Mouse (Mus musculus) midbrain, postnatal 0 days (tissue): ENCODE measurements around the gene Gm3448. TPM values are rescaled to one million over a fixed set of nuclear protein-coding genes. Genes with fewer than 3 reads are reported as not detected.

Source experiments
- ATAC-seq: fragments of 200-750 bp; cut with Nextera tagmentation; 2 replicates; pipeline ENCODE4 v1.8.0; 2017; ENCODE audit warnings: moderate number of reproducible peaks, mild to moderate bottlenecking, moderate TSS enrichment, moderate library complexity; ENCODE audit not compliant: low FRiP score
- DNase-seq: peaks from one replicate; pipeline ENCODE4 v3.0.0-alpha.2; 2015; ENCODE audit warnings: low spot score
- H3K27ac ChIP-seq: fragments of 300-500 bp; sonication (generic); 2 replicates; pipeline ENCODE4 v1.5.1; 2014; ENCODE audit warnings: low read depth, mild to moderate bottlenecking, low read length, mixed read lengths
- H3K27me3 ChIP-seq: fragments of 300-500 bp; sonication (generic); 2 replicates; pipeline ENCODE4 v1.6.1; 2014; ENCODE audit warnings: low read length, control low read depth, mixed read lengths; ENCODE audit not compliant: insufficient read depth
- H3K36me3 ChIP-seq: fragments of 300-500 bp; sonication (generic); 2 replicates; pipeline ENCODE4 v1.6.1; 2014; ENCODE audit warnings: low read length, control low read depth, mixed read lengths; ENCODE audit not compliant: insufficient read depth
- H3K4me1 ChIP-seq: fragments of 300-500 bp; sonication (generic); 2 replicates; pipeline ENCODE4 v1.6.1; 2014; ENCODE audit warnings: mild to moderate bottlenecking, control low read depth, antibody characterized with exemption, low read length, mixed read lengths; ENCODE audit not compliant: insufficient read depth
- H3K4me2 ChIP-seq: fragments of 300-500 bp; sonication (generic); 2 replicates; pipeline ENCODE4 v1.6.1; 2014; ENCODE audit warnings: low read depth, mild to moderate bottlenecking, low read length, mixed read lengths; ENCODE audit not compliant: poor library complexity, severe bottlenecking
- H3K4me3 ChIP-seq: fragments of 300-500 bp; sonication (generic); 2 replicates; pipeline ENCODE4 v1.5.1; 2014; ENCODE audit warnings: low read depth, mild to moderate bottlenecking, low read length, moderate library complexity
- H3K9ac ChIP-seq: fragments of 300-500 bp; sonication (generic); replicated peaks from 2 replicates; pipeline ENCODE4 v1.6.1; 2014; ENCODE audit warnings: mild to moderate bottlenecking, low read length, moderate library complexity, mixed read lengths; ENCODE audit not compliant: poor library complexity, severe bottlenecking
- H3K9me3 ChIP-seq: fragments of 300-500 bp; sonication (generic); 2 replicates; pipeline ENCODE4 v1.6.1; 2016; ENCODE audit warnings: low read length, control low read depth
- CTCF ChIP-seq: IDR thresholded peaks from 2 replicates; pipeline ENCODE4 v1.5.1; 2016; ENCODE audit warnings: antibody characterized with exemption, mild to moderate bottlenecking
- WGBS: fragments of 180-500 bp; shearing (Covaris S2); extraction: QIAGEN DNeasy Blood & Tissue Kit; methylation state at CpG from one replicate; pipeline ENCODE4 v1.1.7; 2014; 5-methylcytosine and 5-hydroxymethylcytosine counted together
- polyA plus RNA-seq: library from polyadenylated mRNA; unstranded; fragments of >200 nt; fragmentation: Nextera tagmentation; extraction: Ambion mirVana; gene quantifications from 2 replicates; pipeline ENCODE4 v1.2.1, GENCODE M21; 2015
- total RNA-seq: library from RNA; depleted of rRNA; stranded (reverse); fragments of >200 nt; gene quantifications from 2 replicates; pipeline ENCODE4 v1.2.3, GENCODE M21; 2014

Gene Gm3448
- total and polyA plus RNA-seq, 2 experiments from 2014 or later: 0.99 to 3.1 TPM

DNA sequence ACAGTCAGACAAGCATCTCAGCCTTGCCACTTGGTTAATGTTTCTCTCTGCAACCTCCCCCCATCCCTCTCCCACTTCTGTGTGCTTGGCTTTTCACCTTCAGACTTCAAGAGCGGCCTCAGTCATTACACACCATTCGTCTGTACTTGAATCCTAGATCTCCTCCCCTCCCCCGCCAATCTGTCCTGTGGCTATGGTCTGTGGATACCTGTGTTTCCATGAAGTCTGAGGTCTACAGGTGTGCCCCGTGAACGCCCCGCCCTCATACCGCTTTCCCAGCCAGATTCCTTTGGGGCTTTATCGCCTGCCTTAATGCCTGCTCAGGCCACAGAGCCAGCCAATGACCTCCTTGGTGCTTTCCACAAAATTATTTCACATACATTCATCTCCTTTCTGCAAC is 33.7 kb upstream of the Gm3448 start:
- Histone ChIP-seq H3K4me1 (no peaks in the 10 kb centered on the region), H3K4me3 (no peak overlapping the region), H3K9ac (no peak overlapping the region), H3K27ac (no peak overlapping the region), H3K9me3 (no peaks in the 10 kb centered on the region), H3K4me2 (no peak overlapping the region), H3K27me3 (no peaks in the 10 kb centered on the region; the same call in 1 of the 2 replicates), H3K36me3 (no peaks in the 10 kb centered on the region)
- no peak for TF ChIP-seq CTCF
- ATAC-seq (no peak), DNase-seq (no peak)
- WGBS: 84% methylated on average over 8 of the region's 8 CpGs

DNA sequence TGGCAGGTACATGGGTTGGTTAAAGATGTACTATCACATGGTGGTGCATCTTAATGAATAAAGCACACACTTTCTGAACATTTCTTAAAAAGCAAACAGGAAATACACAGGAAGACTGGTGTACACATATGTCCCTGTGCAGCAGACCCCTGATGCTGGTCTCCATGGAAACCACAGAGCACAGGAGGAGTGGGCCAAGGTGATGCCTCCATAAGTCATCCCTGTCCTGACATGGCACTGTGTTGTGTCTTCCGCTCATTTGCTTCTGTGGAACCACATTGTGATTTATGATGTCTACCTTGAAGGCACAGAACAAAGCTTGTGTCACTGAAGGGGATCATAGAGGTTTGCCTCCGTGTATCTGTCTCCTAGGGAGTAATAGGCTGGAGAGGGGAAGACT is 30.9 kb upstream of the Gm3448 start:
- H3K4me1 ChIP-seq: no peaks in the 10 kb centered on the region

DNA sequence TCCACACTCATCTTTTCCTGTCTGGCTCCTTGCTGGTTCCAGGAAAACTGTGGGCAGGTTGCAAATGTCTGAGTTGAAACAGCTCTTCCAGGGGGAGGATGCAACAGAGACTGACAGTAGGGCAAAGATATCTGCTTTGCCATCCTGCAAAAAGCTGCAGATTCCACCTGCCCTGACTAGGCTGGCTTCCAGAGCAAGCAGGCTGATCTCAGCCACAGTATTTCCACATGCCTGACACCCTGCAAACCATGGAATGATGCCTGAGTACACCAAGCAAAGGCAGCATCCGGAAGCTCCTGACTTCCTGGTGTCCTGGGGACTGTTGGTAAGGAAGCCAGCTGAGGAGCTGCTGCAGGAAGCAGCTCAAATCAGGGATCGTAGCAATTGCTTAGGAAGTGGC is 27.8 kb upstream of the Gm3448 start:
- ATAC-seq (no peak), DNase-seq (no peak)
- Histone ChIP-seq H3K4me3 (no peak overlapping the region), H3K36me3 (0 out of 2 replicates have a peak, but pooled peaks cover 4% of the 10 kb centered on the region), H3K27me3 (no peaks in the 10 kb centered on the region), H3K4me2 (no peak overlapping the region), H3K9ac (no peak overlapping the region), H3K27ac (no peak overlapping the region), H3K4me1 (0 out of 2 replicates have a peak, but pooled peaks cover 5% of the 10 kb centered on the region), H3K9me3 (no peaks in the 10 kb centered on the region)
- TF ChIP-seq CTCF: no peak
- WGBS: 77% methylated on average over 2 of the region's 2 CpGs

More for the DNA sequence above, 30.9 kb upstream of the Gm3448 start:
- no peak for TF ChIP-seq CTCF
- DNase-seq (no peak), ATAC-seq (no peak)
- WGBS: 100% methylated on average over 2 of the region's 2 CpGs
- Histone ChIP-seq H3K9me3 (no peaks in the 10 kb centered on the region), H3K4me3 (no peak overlapping the region), H3K4me2 (no peak overlapping the region), H3K36me3 (no peaks in the 10 kb centered on the region), H3K27me3 (no peaks in the 10 kb centered on the region), H3K27ac (no peak overlapping the region), H3K9ac (no peak overlapping the region)

DNA sequence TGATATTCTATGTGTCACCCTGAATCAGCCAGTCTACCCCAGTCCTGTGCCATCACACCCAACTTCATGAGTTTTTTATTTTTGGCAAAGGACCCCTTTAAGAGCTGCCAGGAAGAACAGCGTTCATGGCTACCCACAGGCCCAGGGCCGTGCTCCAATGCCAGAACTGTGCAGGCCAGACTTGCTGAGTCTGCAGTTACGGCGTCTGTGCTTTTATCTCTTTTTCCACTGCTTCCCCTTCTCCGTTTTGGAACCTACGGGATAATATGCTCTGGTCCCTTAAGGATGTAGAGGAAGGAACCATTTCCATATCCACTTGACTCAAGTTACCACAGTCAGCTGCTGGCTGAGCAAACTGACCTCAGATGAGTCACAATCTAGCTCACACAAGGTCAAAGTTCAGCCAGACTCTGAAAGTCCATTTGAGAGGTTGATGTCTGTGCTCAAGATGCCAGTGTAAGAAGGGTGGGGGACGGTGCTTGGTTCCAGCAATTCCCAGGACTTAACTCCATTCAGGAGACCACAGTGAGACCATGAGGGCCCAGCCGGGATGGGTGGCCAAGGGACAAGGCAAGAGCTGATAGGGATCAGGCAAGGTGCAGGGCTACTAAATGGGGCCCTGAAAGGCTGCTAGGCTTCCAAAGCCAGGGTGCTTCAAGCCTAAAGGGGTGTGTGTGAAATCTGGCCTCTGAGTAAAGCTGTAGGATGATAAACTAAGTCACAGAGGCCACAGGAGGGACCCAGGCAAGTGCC is 26.9 kb upstream of the Gm3448 start:
- 77% methylated on average over 8 of the region's 8 CpGs for WGBS
- no peaks in the 10 kb centered on the region for H3K27me3 ChIP-seq
- TF ChIP-seq CTCF: no peak
- no peak overlapping the region for H3K27ac ChIP-seq
- DNase-seq: no peak
- ATAC-seq: no peak
- no peaks in the 10 kb centered on the region for H3K9me3 ChIP-seq
- H3K9ac ChIP-seq: no peak overlapping the region
- no peak overlapping the region for H3K4me3 ChIP-seq
- H3K4me2 ChIP-seq: no peak overlapping the region
- 0 out of 2 replicates have a peak, but pooled peaks cover 5% of the 10 kb centered on the region for H3K4me1 ChIP-seq
- peaks cover 8% of the 10 kb centered on the region; the same call in 1 of the 2 replicates for H3K36me3 ChIP-seq

DNA sequence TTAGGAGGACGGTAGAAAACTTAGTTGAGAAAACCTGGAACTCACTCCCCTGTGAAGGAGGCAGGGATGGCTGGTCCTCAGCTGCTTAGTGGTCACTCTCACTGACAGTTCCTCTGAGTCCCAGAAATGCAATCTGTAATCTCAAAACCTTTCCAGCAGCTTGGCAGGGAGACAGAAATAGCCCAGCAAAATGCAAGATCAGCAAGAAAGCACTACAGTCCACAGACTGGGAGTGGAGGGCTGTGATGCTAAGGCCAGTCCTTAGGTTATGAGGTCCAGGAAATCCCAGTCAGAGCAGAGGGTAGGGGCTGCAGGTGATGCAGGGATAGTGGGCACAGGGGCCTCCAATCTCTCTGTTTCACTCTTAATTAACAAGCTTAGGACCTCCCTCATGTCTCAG is 25.6 kb upstream of the Gm3448 start:
- H3K4me3 ChIP-seq: no peak overlapping the region
- 50% methylated on average over 1 of the region's 1 CpGs for WGBS
- TF ChIP-seq CTCF: no peak
- H3K4me1 ChIP-seq: 0 out of 2 replicates have a peak, but pooled peaks cover 5% of the 10 kb centered on the region
- no peak overlapping the region for H3K4me2 ChIP-seq
- no peaks in the 10 kb centered on the region for H3K27me3 ChIP-seq
- H3K36me3 ChIP-seq: peaks cover 11% of the 10 kb centered on the region; the same call in 1 of the 2 replicates
- H3K9ac ChIP-seq: no peak overlapping the region
- DNase-seq: no peak
- H3K9me3 ChIP-seq: no peaks in the 10 kb centered on the region
- no peak overlapping the region for H3K27ac ChIP-seq
- ATAC-seq: no peak

DNA sequence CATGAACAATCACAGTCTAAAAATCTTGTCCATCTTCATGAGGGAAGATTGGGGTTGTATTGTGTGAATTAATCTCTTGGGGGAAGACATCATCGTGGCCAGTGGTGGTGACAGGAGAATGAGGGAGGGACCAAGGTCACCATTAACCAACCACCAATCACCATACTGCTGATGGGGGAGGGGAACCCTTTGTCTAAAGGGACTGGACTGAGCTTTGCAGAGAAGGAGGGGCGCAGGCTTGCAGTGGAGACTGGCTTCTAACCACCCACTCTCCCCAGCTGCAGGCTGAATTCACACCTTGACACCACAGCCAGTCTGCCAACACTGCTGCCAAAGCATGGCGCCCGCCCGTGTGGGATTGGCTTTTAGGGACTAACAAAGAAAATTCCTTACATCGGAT is 24.7 kb upstream of the Gm3448 start:
- Histone ChIP-seq H3K36me3 (peaks cover 17% of the 10 kb centered on the region; the same call in 1 of the 2 replicates), H3K9ac (peak overlapping the region; percentile 29; the same call in 1 of the 2 replicates), H3K4me3 (no peak overlapping the region), H3K27ac (peak overlapping the region; percentile 44; the same call in 1 of the 2 replicates), H3K27me3 (no peaks in the 10 kb centered on the region), H3K4me1 (0 out of 2 replicates have a peak, but pooled peaks cover 5% of the 10 kb centered on the region), H3K4me2 (peak overlapping the region; percentile 39), H3K9me3 (no peaks in the 10 kb centered on the region)
- ATAC-seq (peak; percentile 85), DNase-seq (peak; percentile 51)
- no peak for TF ChIP-seq CTCF
- 38% methylated on average over 6 of the region's 6 CpGs for WGBS
